Mouse (Mus musculus): ENCODE results near the gene Dnlz. TPM values are rescaled to one million over a fixed set of nuclear protein-coding genes. Genes with fewer than 3 reads are reported as not detected.

Gene Dnlz
- polyA plus RNA-seq, 1 experiment from 2014 or later: 31.0 TPM

DNA sequence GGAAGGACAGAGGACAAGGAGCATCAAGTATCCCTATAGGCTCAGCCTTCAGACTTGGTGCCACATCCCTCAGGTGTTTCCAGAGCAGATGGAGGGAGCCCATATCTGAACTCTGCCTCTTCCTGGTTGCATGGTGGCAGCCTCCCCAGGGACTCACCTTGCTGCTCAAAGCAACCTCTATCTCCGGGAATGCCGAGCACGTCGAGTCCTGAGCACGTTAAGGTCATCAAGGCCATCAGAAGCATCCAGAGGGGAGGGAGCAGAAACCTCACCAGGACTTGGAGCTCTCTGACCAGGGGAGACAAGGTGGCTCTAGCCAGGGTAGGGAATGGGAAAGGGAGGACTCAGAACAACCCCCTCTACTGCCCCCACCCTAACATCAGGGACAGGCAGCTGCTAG lies 11.6 kb upstream of the Dnlz start:
- Histone ChIP-seq H3K4me3 (ENCODE audit: low read depth, low read length) (no peak overlapping the region), H3K27me3 (ENCODE audit: control insufficient read depth, insufficient read depth, low read length) (no peaks in the 10 kb centered on the region), H3K36me3 (ENCODE audit: control insufficient read depth, insufficient read depth, low read length) (peaks cover 22% of the 10 kb centered on the region), H3K27ac (replicated peaks; ENCODE audit: low read depth, low read length) (no peak overlapping the region), H3K9ac (ENCODE audit: low read length) (no peak overlapping the region), H3K4me1 (ENCODE audit: control insufficient read depth, insufficient read depth, low read length) (no peaks in the 10 kb centered on the region), H3K9me3 (ENCODE audit: control insufficient read depth, low read length) (no peaks in the 10 kb centered on the region), H3K4me2 (ENCODE audit: low read depth, severe bottlenecking) (no peak overlapping the region)
- no peak for DNase-seq (ENCODE audit: low spot score)
- WGBS: 86% methylated on average over 5 of the region's 5 CpGs
- ATAC-seq (ENCODE audit: insufficient number of reproducible peaks, low FRiP score, low TSS enrichment, low read depth): no peak

DNA sequence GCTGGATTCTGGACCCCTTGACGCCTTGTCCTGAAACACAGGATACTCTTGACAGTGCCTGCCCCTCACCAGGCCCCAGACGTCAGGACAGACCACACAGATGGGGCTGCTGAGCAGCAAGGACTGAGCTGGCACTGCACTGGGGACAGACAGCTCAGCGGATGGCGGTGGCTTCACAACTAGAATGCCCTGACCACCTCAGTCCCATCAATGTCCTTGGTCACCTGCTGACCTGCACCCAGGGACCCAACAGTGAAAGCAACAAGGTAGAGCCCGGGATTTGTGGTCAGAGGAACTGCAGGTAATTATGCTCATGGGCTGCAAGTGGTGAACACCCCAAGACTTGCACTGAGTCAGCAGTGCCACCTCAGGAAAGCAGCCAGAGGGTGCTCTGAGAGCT lies 11.1 kb upstream of the Dnlz start:
- Histone ChIP-seq H3K27ac (replicated peaks; ENCODE audit: low read depth, low read length) (no peak overlapping the region), H3K4me1 (ENCODE audit: control insufficient read depth, insufficient read depth, low read length) (no peaks in the 10 kb centered on the region), H3K27me3 (ENCODE audit: control insufficient read depth, insufficient read depth, low read length) (no peaks in the 10 kb centered on the region), H3K4me2 (ENCODE audit: low read depth, severe bottlenecking) (no peak overlapping the region), H3K4me3 (ENCODE audit: low read depth, low read length) (no peak overlapping the region), H3K36me3 (ENCODE audit: control insufficient read depth, insufficient read depth, low read length) (peaks cover 22% of the 10 kb centered on the region), H3K9me3 (ENCODE audit: control insufficient read depth, low read length) (no peaks in the 10 kb centered on the region), H3K9ac (ENCODE audit: low read length) (no peak overlapping the region)
- DNase-seq (ENCODE audit: low spot score) (no peak), ATAC-seq (ENCODE audit: insufficient number of reproducible peaks, low FRiP score, low TSS enrichment, low read depth) (no peak)
- WGBS: 85% methylated on average over 5 of the region's 5 CpGs

DNA sequence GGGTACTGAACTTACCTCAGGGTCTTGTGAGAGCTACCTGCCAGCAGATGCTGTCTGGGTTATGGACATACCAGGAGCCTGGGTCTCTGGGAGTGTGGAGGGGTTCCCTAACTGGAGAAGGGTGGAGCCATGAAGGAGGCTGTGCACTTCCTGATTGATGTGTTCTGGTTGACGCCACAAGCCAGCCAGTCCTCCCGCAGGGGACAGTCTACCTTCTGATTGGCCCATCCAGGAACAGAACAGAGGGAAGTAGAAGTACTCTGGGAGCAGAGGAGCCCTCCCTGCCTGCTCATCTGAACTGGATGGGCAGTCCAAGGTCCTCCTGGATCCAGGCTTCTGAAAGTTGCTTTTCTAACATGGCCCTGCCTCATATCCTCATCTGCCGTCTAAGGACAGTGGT lies 8.9 kb upstream of the Dnlz start, which contains the start of gene Card9:
TSS of gene Card9 (minus strand) at position 147 of the 400 bp plus-strand sequence.
- 55% methylated on average over 3 of the region's 3 CpGs for WGBS
- Histone ChIP-seq H3K27ac (replicated peaks; ENCODE audit: low read depth, low read length) (0 out of 2 replicates have a peak within 1 kb of the TSS, but pooled peaks have one; percentile 4), H3K36me3 (ENCODE audit: control insufficient read depth, insufficient read depth, low read length) (peaks cover 20% of the 10 kb centered on the region), H3K4me2 (ENCODE audit: low read depth, severe bottlenecking) (no peak within 1 kb of the TSS), H3K9me3 (ENCODE audit: control insufficient read depth, low read length) (no peaks in the 10 kb centered on the region), H3K4me1 (ENCODE audit: control insufficient read depth, insufficient read depth, low read length) (no peaks in the 10 kb centered on the region), H3K27me3 (ENCODE audit: control insufficient read depth, insufficient read depth, low read length) (no peaks in the 10 kb centered on the region), H3K9ac (ENCODE audit: low read length) (no peak within 1 kb of the TSS), H3K4me3 (ENCODE audit: low read depth, low read length) (no peak within 1 kb of the TSS)
- ATAC-seq (ENCODE audit: insufficient number of reproducible peaks, low FRiP score, low TSS enrichment, low read depth) (no peak), DNase-seq (ENCODE audit: low spot score) (no peak)

DNA sequence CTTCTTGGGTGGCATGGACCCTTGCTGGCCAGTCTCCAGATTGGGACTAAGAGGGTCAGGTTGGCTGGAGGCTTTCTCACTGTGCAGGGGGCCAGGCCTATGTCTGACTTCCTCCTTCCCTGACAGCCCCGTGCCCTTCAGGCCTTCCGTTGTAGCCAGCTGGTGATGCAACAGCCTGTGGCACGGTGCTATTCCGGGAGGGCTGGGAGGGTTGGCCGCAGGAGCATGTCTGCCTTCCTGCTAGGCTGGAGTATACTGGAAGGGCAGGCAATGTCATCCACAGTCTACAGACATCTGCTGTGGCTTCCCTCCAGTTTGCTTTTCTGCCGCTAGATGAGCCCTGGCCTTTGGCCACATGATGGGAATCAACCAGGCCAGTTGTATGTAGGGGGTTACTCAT lies 8.1 kb upstream of the Dnlz start:
- Histone ChIP-seq H3K27me3 (ENCODE audit: control insufficient read depth, insufficient read depth, low read length) (no peaks in the 10 kb centered on the region), H3K9ac (ENCODE audit: low read length) (no peak overlapping the region), H3K4me1 (ENCODE audit: control insufficient read depth, insufficient read depth, low read length) (no peaks in the 10 kb centered on the region), H3K4me2 (ENCODE audit: low read depth, severe bottlenecking) (no peak overlapping the region), H3K27ac (replicated peaks; ENCODE audit: low read depth, low read length) (0 out of 2 replicates have a peak overlapping the region, but pooled peaks have one; percentile 4), H3K36me3 (ENCODE audit: control insufficient read depth, insufficient read depth, low read length) (peaks cover 13% of the 10 kb centered on the region), H3K9me3 (ENCODE audit: control insufficient read depth, low read length) (no peaks in the 10 kb centered on the region), H3K4me3 (ENCODE audit: low read depth, low read length) (no peak overlapping the region)
- ATAC-seq (ENCODE audit: insufficient number of reproducible peaks, low FRiP score, low TSS enrichment, low read depth) (no peak), DNase-seq (ENCODE audit: low spot score) (no peak)
- WGBS: 88% methylated on average over 6 of the region's 6 CpGs

DNA sequence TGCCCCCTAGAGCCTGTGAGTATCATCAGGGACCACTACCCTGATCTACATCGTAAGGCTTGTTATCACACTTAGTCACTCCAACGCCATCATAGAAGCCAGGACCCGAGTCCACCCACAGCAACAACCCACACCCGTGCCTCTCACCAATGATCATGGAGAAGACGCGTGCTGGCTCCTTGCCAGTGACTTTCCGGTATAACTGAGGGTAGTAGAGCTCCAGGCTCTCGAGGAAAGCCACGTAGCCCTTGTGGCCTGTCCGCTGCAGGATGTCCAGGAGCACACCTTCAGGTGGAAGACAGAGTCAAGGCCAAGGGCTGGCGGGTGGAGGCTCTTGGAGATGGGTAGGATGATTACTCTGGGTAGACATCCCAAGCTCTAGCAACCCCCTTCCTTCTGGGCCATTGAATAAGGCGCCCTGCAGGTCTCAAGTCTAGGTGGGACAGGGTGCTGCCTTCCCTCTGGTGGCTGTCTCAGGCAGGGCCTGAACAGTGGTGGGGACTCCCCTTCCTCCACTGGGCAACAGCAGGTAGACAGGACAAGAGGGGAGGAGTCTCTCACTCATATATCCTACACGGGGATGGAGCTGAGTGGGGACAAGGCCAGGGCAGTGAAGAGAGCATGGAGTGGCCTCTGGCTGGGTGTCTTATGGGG lies 6.9 kb upstream of the Dnlz start:
- Histone ChIP-seq H3K9me3 (ENCODE audit: control insufficient read depth, low read length) (no peaks in the 10 kb centered on the region), H3K9ac (ENCODE audit: low read length) (no peak overlapping the region), H3K4me2 (ENCODE audit: low read depth, severe bottlenecking) (no peak overlapping the region), H3K4me1 (ENCODE audit: control insufficient read depth, insufficient read depth, low read length) (no peaks in the 10 kb centered on the region), H3K27me3 (ENCODE audit: control insufficient read depth, insufficient read depth, low read length) (no peaks in the 10 kb centered on the region), H3K36me3 (ENCODE audit: control insufficient read depth, insufficient read depth, low read length) (peaks cover 3% of the 10 kb centered on the region), H3K27ac (replicated peaks; ENCODE audit: low read depth, low read length) (no peak overlapping the region), H3K4me3 (ENCODE audit: low read depth, low read length) (no peak overlapping the region)
- ATAC-seq (ENCODE audit: insufficient number of reproducible peaks, low FRiP score, low TSS enrichment, low read depth) (no peak), DNase-seq (ENCODE audit: low spot score) (no peak)
- WGBS: 92% methylated on average over 13 of the region's 13 CpGs

DNA sequence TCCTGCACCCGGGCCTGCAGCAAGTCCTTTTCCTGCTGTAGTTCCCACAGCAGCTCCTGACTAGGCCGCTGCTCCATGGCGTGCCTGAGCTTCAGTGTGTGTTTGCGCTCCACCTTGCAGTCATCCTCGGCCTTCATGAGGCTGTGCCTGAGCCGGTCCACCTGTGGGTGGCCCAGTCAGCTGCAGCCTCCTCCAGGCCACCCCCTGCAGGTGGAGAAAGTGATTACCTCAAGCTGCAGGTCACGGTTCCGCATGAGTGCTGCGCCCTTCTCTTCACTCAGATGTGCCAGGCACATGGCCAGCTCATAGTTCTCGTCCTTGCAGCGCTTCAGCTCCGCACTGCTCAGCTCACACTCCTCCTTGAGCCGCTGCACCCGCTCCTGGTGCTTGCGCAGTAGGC lies 5.6 kb upstream of the Dnlz start:
- 0 out of 2 replicates have a peak overlapping the region, but pooled peaks have one; percentile 12 for H3K9ac ChIP-seq (ENCODE audit: low read length)

DNA sequence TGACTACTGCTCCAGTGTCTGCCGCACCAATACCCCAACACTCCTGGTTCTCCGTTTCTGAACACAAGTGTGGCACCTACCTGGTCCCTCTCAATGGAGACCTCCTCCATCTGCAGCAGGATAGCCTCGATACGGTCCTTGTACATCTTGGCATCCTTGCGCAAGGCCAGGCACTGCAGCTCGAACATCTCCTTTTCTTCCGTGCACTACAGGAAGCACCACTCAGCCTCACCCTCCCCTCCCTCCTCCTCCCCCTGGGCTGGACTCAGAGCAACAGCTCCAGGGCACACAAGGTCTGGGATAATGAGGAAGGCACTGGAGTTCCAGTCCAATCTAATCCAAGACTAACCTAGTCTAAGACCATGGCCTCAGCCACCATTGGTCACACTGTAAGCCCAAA lies 4.8 kb upstream of the Dnlz start:
- H3K36me3 ChIP-seq (ENCODE audit: control insufficient read depth, insufficient read depth, low read length): no peaks in the 10 kb centered on the region; the same call in 1 of the 2 replicates
- DNase-seq (ENCODE audit: low spot score) (no peak), ATAC-seq (ENCODE audit: insufficient number of reproducible peaks, low FRiP score, low TSS enrichment, low read depth) (no peak)
- no peaks in the 10 kb centered on the region for H3K27me3 ChIP-seq (ENCODE audit: control insufficient read depth, insufficient read depth, low read length)
- no peaks in the 10 kb centered on the region for H3K9me3 ChIP-seq (ENCODE audit: control insufficient read depth, low read length)
- no peak overlapping the region for H3K4me3 ChIP-seq (ENCODE audit: low read depth, low read length)
- H3K27ac ChIP-seq (replicated peaks; ENCODE audit: low read depth, low read length): no peak overlapping the region
- peaks cover 5% of the 10 kb centered on the region; the same call in 1 of the 2 replicates for H3K4me1 ChIP-seq (ENCODE audit: control insufficient read depth, insufficient read depth, low read length)
- H3K9ac ChIP-seq (ENCODE audit: low read length): no peak overlapping the region
- no peak overlapping the region for H3K4me2 ChIP-seq (ENCODE audit: low read depth, severe bottlenecking)
- WGBS: 82% methylated on average over 7 of the region's 7 CpGs

More for the DNA sequence above, 5.6 kb upstream of the Dnlz start:
- DNase-seq (ENCODE audit: low spot score) (no peak), ATAC-seq (ENCODE audit: insufficient number of reproducible peaks, low FRiP score, low TSS enrichment, low read depth) (no peak)
- no peaks in the 10 kb centered on the region for H3K9me3 ChIP-seq (ENCODE audit: control insufficient read depth, low read length)
- no peak overlapping the region for H3K27ac ChIP-seq (replicated peaks; ENCODE audit: low read depth, low read length)
- no peaks in the 10 kb centered on the region for H3K27me3 ChIP-seq (ENCODE audit: control insufficient read depth, insufficient read depth, low read length)
- no peaks in the 10 kb centered on the region; the same call in none of the 2 replicates for H3K36me3 ChIP-seq (ENCODE audit: control insufficient read depth, insufficient read depth, low read length)
- H3K4me2 ChIP-seq (ENCODE audit: low read depth, severe bottlenecking): no peak overlapping the region
- H3K4me1 ChIP-seq (ENCODE audit: control insufficient read depth, insufficient read depth, low read length): peaks cover 3% of the 10 kb centered on the region; the same call in 1 of the 2 replicates
- 58% methylated on average over 15 of the region's 15 CpGs for WGBS
- no peak overlapping the region for H3K4me3 ChIP-seq (ENCODE audit: low read depth, low read length)

DNA sequence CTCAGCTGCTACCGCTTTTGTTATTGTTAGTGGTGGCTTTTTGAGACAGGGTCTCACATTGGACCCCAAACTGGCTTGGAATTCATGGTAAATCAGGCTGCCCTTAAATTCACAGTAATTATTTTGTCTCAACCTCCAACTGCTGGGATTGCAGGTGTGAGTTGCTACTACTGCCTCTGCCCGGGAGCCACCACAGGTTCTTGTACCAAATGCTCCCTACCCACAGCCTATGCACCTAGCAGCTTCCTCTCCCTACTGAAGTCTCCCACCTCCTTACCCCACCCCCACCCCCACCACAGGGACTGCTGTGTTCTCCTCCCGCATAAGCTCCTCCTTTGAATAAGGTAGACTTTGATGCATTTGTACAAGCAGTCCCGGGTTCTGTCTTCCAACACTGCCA lies 4.3 kb upstream of the Dnlz start:
- H3K9ac ChIP-seq (ENCODE audit: low read length): no peak overlapping the region
- H3K27ac ChIP-seq (replicated peaks; ENCODE audit: low read depth, low read length): no peak overlapping the region
- DNase-seq (ENCODE audit: low spot score) (no peak), ATAC-seq (ENCODE audit: insufficient number of reproducible peaks, low FRiP score, low TSS enrichment, low read depth) (no peak)
- H3K4me2 ChIP-seq (ENCODE audit: low read depth, severe bottlenecking): no peak overlapping the region
- peaks cover 5% of the 10 kb centered on the region; the same call in 1 of the 2 replicates for H3K4me1 ChIP-seq (ENCODE audit: control insufficient read depth, insufficient read depth, low read length)
- H3K36me3 ChIP-seq (ENCODE audit: control insufficient read depth, insufficient read depth, low read length): no peaks in the 10 kb centered on the region; the same call in 1 of the 2 replicates
- WGBS: 73% methylated on average over 4 of the region's 4 CpGs
- H3K4me3 ChIP-seq (ENCODE audit: low read depth, low read length): no peak overlapping the region
- no peaks in the 10 kb centered on the region for H3K9me3 ChIP-seq (ENCODE audit: control insufficient read depth, low read length)
- no peaks in the 10 kb centered on the region for H3K27me3 ChIP-seq (ENCODE audit: control insufficient read depth, insufficient read depth, low read length)
